Mouse (Mus musculus) hindbrain, embryonic 11.5 days (tissue): ENCODE results near the gene B830017H08Rik. TPM values are rescaled to one million over a fixed set of nuclear protein-coding genes. Genes with fewer than 3 reads are reported as not detected.

Source experiments
- ATAC-seq: fragments of 200-750 bp; cut with Nextera tagmentation; 2 replicates; pipeline ENCODE4 v1.8.0; 2017; ENCODE audit warnings: mild to moderate bottlenecking, moderate TSS enrichment, moderate library complexity; ENCODE audit not compliant: low FRiP score
- DNase-seq: peaks from one replicate; pipeline ENCODE4 v3.0.0-alpha.2; 2015; ENCODE audit warnings: low spot score
- H3K27ac ChIP-seq: fragments of 300-500 bp; sonication (generic); 2 replicates; pipeline ENCODE4 v1.5.1; 2014; ENCODE audit warnings: mild to moderate bottlenecking, low read depth, low read length
- H3K27me3 ChIP-seq: fragments of 300-500 bp; sonication (generic); 2 replicates; pipeline ENCODE4 v1.6.1; 2014; ENCODE audit warnings: mild to moderate bottlenecking, low read length, moderate library complexity, mixed read lengths; ENCODE audit not compliant: control insufficient read depth, insufficient read depth
- H3K36me3 ChIP-seq: fragments of 300-500 bp; sonication (generic); 2 replicates; pipeline ENCODE4 v1.6.1; 2014; ENCODE audit warnings: mild to moderate bottlenecking, low read length, moderate library complexity, mixed read lengths; ENCODE audit not compliant: control insufficient read depth, insufficient read depth
- H3K4me1 ChIP-seq: fragments of 300-500 bp; sonication (generic); replicated peaks from 2 replicates; pipeline ENCODE4 v1.6.1; 2014; ENCODE audit warnings: low read length, mixed read lengths; ENCODE audit not compliant: control insufficient read depth, insufficient read depth
- H3K4me2 ChIP-seq: fragments of 300-500 bp; sonication (generic); replicated peaks from 2 replicates; pipeline ENCODE4 v1.6.1; 2014; ENCODE audit warnings: mild to moderate bottlenecking, low read depth, low read length
- H3K4me3 ChIP-seq: fragments of 300-500 bp; sonication (generic); 2 replicates; pipeline ENCODE4 v1.5.1; 2014; ENCODE audit warnings: low read depth, low read length
- H3K9ac ChIP-seq: fragments of 300-500 bp; sonication (generic); 2 replicates; pipeline ENCODE4 v1.6.1; 2014; ENCODE audit warnings: low read depth, low read length
- H3K9me3 ChIP-seq: fragments of 300-500 bp; sonication (generic); 2 replicates; pipeline ENCODE4 v1.6.1; 2016; ENCODE audit warnings: low read length; ENCODE audit not compliant: control insufficient read depth
- WGBS: fragments of 180-500 bp; shearing (Covaris S2); extraction: QIAGEN DNeasy Blood & Tissue Kit; methylation state at CpG from one replicate; pipeline ENCODE4 v1.1.7; 2014; 5-methylcytosine and 5-hydroxymethylcytosine counted together
- polyA plus RNA-seq: library from polyadenylated mRNA; unstranded; fragments of >200 nt; fragmentation: Nextera tagmentation; extraction: Ambion mirVana; gene quantifications from 2 replicates; pipeline ENCODE4 v1.2.1, GENCODE M21; 2014

The B830017H08Rik gene
- polyA plus RNA-seq, 1 experiment from 2014 or later = 0.20 TPM

- Histone ChIP-seq H3K4me1 (peaks cover 3% of the 10 kb centered on the region), H3K9me3 (no peaks in the 10 kb centered on the region), H3K27ac (no peak overlapping the region), H3K4me3 (no peak overlapping the region), H3K36me3 (no peaks in the 10 kb centered on the region), H3K4me2 (no peak overlapping the region), H3K27me3 (peaks cover 57% of the 10 kb centered on the region), H3K9ac (no peak overlapping the region)
- 51% methylated on average over 13 of the region's 13 CpGs for WGBS
- no peak for ATAC-seq
- DNase-seq = no peak
Observed at GRCm38 (mm10) chr16:17835481-17835880, 2.6 kb downstream of the B830017H08Rik start.

GRCm38 (mm10) chr16:17838051-17838450 is 5.1 kb downstream of the B830017H08Rik start, which contains the start of gene Car15:
TSS of gene Car15 (minus strand) at chr16:17838364.
- H3K9me3 ChIP-seq = no peaks in the 10 kb centered on the region
- WGBS = 77% methylated on average over 6 of the region's 6 CpGs
- H3K9ac ChIP-seq = no peak within 1 kb of the TSS
- no peak within 1 kb of the TSS for H3K4me3 ChIP-seq
- ATAC-seq = no peak
- H3K4me1 ChIP-seq = no peaks in the 10 kb centered on the region; the same call in 1 of the 2 replicates
- H3K27me3 ChIP-seq = peaks cover 31% of the 10 kb centered on the region
- no peak for DNase-seq
- no peak within 1 kb of the TSS for H3K4me2 ChIP-seq
- H3K27ac ChIP-seq = no peak within 1 kb of the TSS
- peaks cover 9% of the 10 kb centered on the region; the same call in 1 of the 2 replicates for H3K36me3 ChIP-seq

- Histone ChIP-seq H3K4me2 (no peak overlapping the region), H3K4me3 (no peak overlapping the region), H3K27ac (no peak overlapping the region), H3K9ac (no peak overlapping the region), H3K27me3 (peaks cover 13% of the 10 kb centered on the region), H3K4me1 (no peaks in the 10 kb centered on the region), H3K36me3 (peaks cover 9% of the 10 kb centered on the region; the same call in 1 of the 2 replicates), H3K9me3 (no peaks in the 10 kb centered on the region)
- no peak for DNase-seq
- ATAC-seq = no peak
- WGBS = 88% methylated on average over 4 of the region's 4 CpGs
Observed at GRCm38 (mm10) chr16:17839976-17840375, 7.1 kb downstream of the B830017H08Rik start.

- no peaks in the 10 kb centered on the region for H3K27me3 ChIP-seq
- H3K9me3 ChIP-seq = no peaks in the 10 kb centered on the region
- no peak for ATAC-seq
- no peak for DNase-seq
- H3K27ac ChIP-seq = no peak overlapping the region
- peaks cover 11% of the 10 kb centered on the region for H3K36me3 ChIP-seq
- H3K9ac ChIP-seq = no peak overlapping the region
- H3K4me2 ChIP-seq = no peak overlapping the region
- no peaks in the 10 kb centered on the region for H3K4me1 ChIP-seq
- 98% methylated on average over 7 of the region's 7 CpGs for WGBS
- H3K4me3 ChIP-seq = no peak overlapping the region
Observed at GRCm38 (mm10) chr16:17842437-17842836, 9.5 kb downstream of the B830017H08Rik start.

GRCm38 (mm10) chr16:17843701-17844365 is 10.9 kb downstream of the B830017H08Rik start:
- DNase-seq = no peak
- H3K4me1 ChIP-seq = no peaks in the 10 kb centered on the region
- H3K4me3 ChIP-seq = no peak overlapping the region
- H3K4me2 ChIP-seq = no peak overlapping the region
- no peaks in the 10 kb centered on the region for H3K27me3 ChIP-seq
- no peak for ATAC-seq
- H3K9ac ChIP-seq = no peak overlapping the region
- H3K27ac ChIP-seq = no peak overlapping the region
- H3K36me3 ChIP-seq = peaks cover 11% of the 10 kb centered on the region
- WGBS = 92% methylated on average over 10 of the region's 10 CpGs
- no peaks in the 10 kb centered on the region for H3K9me3 ChIP-seq

- Histone ChIP-seq H3K27ac (no peak overlapping the region), H3K36me3 (peaks cover 5% of the 10 kb centered on the region), H3K27me3 (no peaks in the 10 kb centered on the region), H3K9me3 (no peaks in the 10 kb centered on the region), H3K4me1 (no peaks in the 10 kb centered on the region), H3K4me2 (no peak overlapping the region), H3K4me3 (no peak overlapping the region), H3K9ac (no peak overlapping the region)
- no peak for DNase-seq
- no peak for ATAC-seq
- WGBS = 96% methylated on average over 6 of the region's 6 CpGs
Observed at GRCm38 (mm10) chr16:17848431-17848830, 15.5 kb downstream of the B830017H08Rik start.

GRCm38 (mm10) chr16:17848928-17849327 is 16.0 kb downstream of the B830017H08Rik start:
- H3K27ac ChIP-seq = no peak overlapping the region
- no peaks in the 10 kb centered on the region for H3K4me1 ChIP-seq
- H3K9ac ChIP-seq = no peak overlapping the region
- H3K4me2 ChIP-seq = no peak overlapping the region
- H3K4me3 ChIP-seq = no peak overlapping the region
- no peaks in the 10 kb centered on the region for H3K9me3 ChIP-seq
- ATAC-seq = peak; percentile 25; the same call in 1 of the 2 replicates
- no peaks in the 10 kb centered on the region for H3K27me3 ChIP-seq
- DNase-seq = peak; percentile 84
- peaks cover 5% of the 10 kb centered on the region for H3K36me3 ChIP-seq
- WGBS = 31% methylated on average over 1 of the region's 1 CpGs

GRCm38 (mm10) chr16:17849486-17849885 is 16.6 kb downstream of the B830017H08Rik start:
- Histone ChIP-seq H3K9me3 (no peaks in the 10 kb centered on the region), H3K4me3 (no peak overlapping the region), H3K36me3 (peaks cover 5% of the 10 kb centered on the region), H3K4me1 (no peaks in the 10 kb centered on the region), H3K27me3 (no peaks in the 10 kb centered on the region), H3K9ac (no peak overlapping the region), H3K27ac (no peak overlapping the region), H3K4me2 (no peak overlapping the region)
- 84% methylated on average over 6 of the region's 6 CpGs for WGBS
- ATAC-seq (no peak), DNase-seq (no peak)

GRCm38 (mm10) chr16:17851331-17851730 is 18.4 kb downstream of the B830017H08Rik start:
- 95% methylated on average over 5 of the region's 5 CpGs for WGBS
- H3K36me3 ChIP-seq = peaks cover 5% of the 10 kb centered on the region; the same call in 1 of the 2 replicates

More at GRCm38 (mm10) chr16:17851331-17851730, 18.4 kb downstream of the B830017H08Rik start:
- ATAC-seq (no peak), DNase-seq (no peak)
- H3K4me3 ChIP-seq = no peak overlapping the region
- no peaks in the 10 kb centered on the region for H3K9me3 ChIP-seq
- H3K4me1 ChIP-seq = no peaks in the 10 kb centered on the region
- no peak overlapping the region for H3K27ac ChIP-seq
- H3K27me3 ChIP-seq = no peaks in the 10 kb centered on the region
- H3K9ac ChIP-seq = no peak overlapping the region
- H3K4me2 ChIP-seq = no peak overlapping the region
